19 mouse cellular contexts compared by ENCODE assay signal in genomic region chr2:170244108-170244507, GRCm38 (mm10).
DNase-seq lines count a peak whose midpoint lies in the region; ATAC-seq and TF ChIP-seq lines count a peak whose summit lies in the region.
"Had no signal": no experiment of that assay in that cellular context is flagged by ENCODE, and none has a peak within 500 bp of the region (broad histone marks: within the 10 kb centered on the region; RNA-seq: fewer than 3 reads in every experiment).

No protein-coding gene starts in this region.

- no peak overlapping the region for H3K9ac ChIP-seq in midbrain, embryonic 13.5 days (replicated peaks)
- no peak overlapping the region for H3K9ac ChIP-seq in midbrain, embryonic 15.5 days
- H3K9ac ChIP-seq: embryonic facial prominence, embryonic 15.5 days; forebrain, embryonic 15.5 days; heart, embryonic 12.5 days; intestine, embryonic 15.5 days had no signal

- H3K36me3 ChIP-seq in midbrain, embryonic 13.5 days = no peaks in the 10 kb centered on the region
- no peaks in the 10 kb centered on the region for H3K36me3 ChIP-seq in midbrain, embryonic 15.5 days (replicated peaks)
- H3K36me3 ChIP-seq: embryonic facial prominence, embryonic 15.5 days; forebrain, embryonic 10.5 days; forebrain, embryonic 15.5 days; heart, embryonic 12.5 days; intestine, embryonic 15.5 days had no signal

- TF ChIP-seq POLR2A in bone marrow, adult 2 months (IDR thresholded peaks at IDR 0.05; ENCODE audit: borderline replicate concordance, control insufficient read depth, low read depth, low read length) = no peak

- no peak overlapping the region for H3K4me3 ChIP-seq in midbrain, embryonic 13.5 days (replicated peaks)
- H3K4me3 ChIP-seq in midbrain, embryonic 15.5 days = no peak overlapping the region
- no peak overlapping the region for H3K4me3 ChIP-seq in bone marrow, adult 2 months (replicated peaks; ENCODE audit: control insufficient read depth, low read depth, low read length)
- H3K4me3 ChIP-seq: embryonic facial prominence, embryonic 15.5 days; erythroblast, embryonic 14.5 days; forebrain, embryonic 10.5 days; forebrain, embryonic 15.5 days; heart, embryonic 12.5 days; intestine, embryonic 15.5 days had no signal

- no peak for TF ChIP-seq CTCF in bone marrow, adult 2 months (IDR thresholded peaks at IDR 0.05; ENCODE audit: control insufficient read depth, insufficient read depth, low read length)

- no peaks in the 10 kb centered on the region for H3K9me3 ChIP-seq in midbrain, embryonic 13.5 days
- H3K9me3 ChIP-seq in midbrain, embryonic 15.5 days = no peaks in the 10 kb centered on the region
- H3K9me3 ChIP-seq: embryonic facial prominence, embryonic 15.5 days; forebrain, embryonic 10.5 days; forebrain, embryonic 15.5 days; heart, embryonic 12.5 days; intestine, embryonic 15.5 days had no signal

- no peaks in the 10 kb centered on the region for H3K27me3 ChIP-seq in midbrain, embryonic 13.5 days
- H3K27me3 ChIP-seq in midbrain, embryonic 15.5 days (replicated peaks) = no peaks in the 10 kb centered on the region
- H3K27me3 ChIP-seq: embryonic facial prominence, embryonic 15.5 days; forebrain, embryonic 15.5 days; intestine, embryonic 15.5 days; Patski had no signal

- peak overlapping the region; percentile 9; the same call in 1 of the 2 replicates for H3K27ac ChIP-seq in midbrain, embryonic 13.5 days
- no peak overlapping the region for H3K27ac ChIP-seq in midbrain, embryonic 15.5 days
- H3K27ac ChIP-seq in bone marrow, adult 2 months (ENCODE audit: control insufficient read depth, insufficient read depth, low read depth, low read length, poor library complexity) = peak overlapping the region; percentile 51; the same call in 1 of the 2 replicates
- H3K27ac ChIP-seq: embryonic facial prominence, embryonic 15.5 days; forebrain, embryonic 10.5 days; forebrain, embryonic 15.5 days; intestine, embryonic 15.5 days had no signal

- no peak for ATAC-seq in midbrain, embryonic 13.5 days
- no peak for ATAC-seq in midbrain, embryonic 15.5 days (replicated peaks)
- ATAC-seq in megakaryocyte progenitor cell, adult 5-6 weeks (replicated peaks; ENCODE audit: poor library complexity) = peak; percentile 77
- ATAC-seq: forebrain, embryonic 15.5 days; intestine, embryonic 15.5 days; Patski had no signal

- H3K4me1 ChIP-seq in midbrain, embryonic 13.5 days (replicated peaks) = peaks cover 23% of the 10 kb centered on the region
- peaks cover 17% of the 10 kb centered on the region for H3K4me1 ChIP-seq in midbrain, embryonic 15.5 days
- peaks cover 10% of the 10 kb centered on the region for H3K4me1 ChIP-seq in bone marrow, adult 2 months (ENCODE audit: control insufficient read depth, insufficient read depth, low read length)

- H3K4me2 ChIP-seq in midbrain, embryonic 13.5 days (replicated peaks) = no peak overlapping the region
- no peak overlapping the region for H3K4me2 ChIP-seq in midbrain, embryonic 15.5 days
- H3K4me2 ChIP-seq: embryonic facial prominence, embryonic 15.5 days; forebrain, embryonic 15.5 days; heart, embryonic 12.5 days; intestine, embryonic 15.5 days had no signal

- no peak for DNase-seq in embryo, embryonic 9.5 days (ENCODE audit: extremely low spot score)
- DNase-seq in gastrocnemius, postnatal 4 days (ENCODE audit: low spot score in 2 of 2) = no peak
- DNase-seq: adrenal gland, postnatal 14 days; B cell, adult 2 months; cerebellum, adult 18-20 months; cerebellum, adult 9-11 months; cerebellum, postnatal 36 days; gastrocnemius, postnatal 10 days had no signal

- 88% methylated on average over 4 of the region's 4 CpGs for WGBS in midbrain, embryonic 13.5 days
- WGBS in midbrain, embryonic 15.5 days = 88% methylated on average over 4 of the region's 4 CpGs
- WGBS in bone marrow, adult 2 months = 16% methylated on average over 4 of the region's 4 CpGs
